Mouse (Mus musculus) large intestine, adult 2 months (tissue): ENCODE measurements at regions not wholly inside any gene's neighbourhood (a gene's known extent, or its start where the extent isn't known, plus 50 kb on each side); places are given as distances from the start of the nearest gene placed in this dataset.

Experiments used
- DNase-seq: peaks from one replicate; pipeline ENCODE4 v3.0.0-alpha.2; 2012; ENCODE audit warnings: low read depth, low spot score
- WGBS: fragments of 180-500 bp; shearing (Covaris S2); methylation state at CpG from one replicate; pipeline ENCODE4 v1.1.7; 2018; 5-methylcytosine and 5-hydroxymethylcytosine counted together

GRCm38 (mm10) chr1:142838663-142839062, 801.8 kb upstream of the B3galt2 start:
- no peak for DNase-seq
- 51% methylated on average over 4 of the region's 4 CpGs for WGBS

- peak; percentile 6 for DNase-seq
- WGBS: 30% methylated on average over 4 of the region's 4 CpGs
These were observed 773.3 kb upstream of the B3galt2 start for GRCm38 (mm10) chr1:142867024-142867700.

DNA sequence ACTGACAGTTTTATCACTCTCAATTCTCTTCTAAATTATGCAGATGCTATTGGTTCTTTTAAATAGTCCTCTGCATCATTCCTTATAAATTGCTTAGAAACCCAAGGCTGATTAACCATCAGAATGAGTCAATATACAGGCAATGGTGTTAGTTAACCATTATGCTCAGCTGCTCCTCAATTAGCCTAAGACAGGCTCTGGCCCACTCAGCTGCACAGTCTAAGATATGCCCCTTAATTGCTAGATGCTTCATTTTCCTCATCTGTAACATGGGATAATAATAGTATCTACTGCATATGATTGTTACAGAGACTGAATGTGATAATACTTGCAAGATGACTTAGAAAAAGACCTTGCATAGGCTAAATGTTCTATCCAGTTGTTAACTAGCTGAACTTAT, 748.6 kb upstream of the B3galt2 start:
- DNase-seq: no peak

GRCm38 (mm10) chr1:142893156-142893555, 747.3 kb upstream of the B3galt2 start:
- DNase-seq: no peak
- WGBS: 82% methylated on average over 2 of the region's 2 CpGs

- no peak for DNase-seq
These were observed 746.3 kb upstream of the B3galt2 start for GRCm38 (mm10) chr1:142894145-142894544.

DNA sequence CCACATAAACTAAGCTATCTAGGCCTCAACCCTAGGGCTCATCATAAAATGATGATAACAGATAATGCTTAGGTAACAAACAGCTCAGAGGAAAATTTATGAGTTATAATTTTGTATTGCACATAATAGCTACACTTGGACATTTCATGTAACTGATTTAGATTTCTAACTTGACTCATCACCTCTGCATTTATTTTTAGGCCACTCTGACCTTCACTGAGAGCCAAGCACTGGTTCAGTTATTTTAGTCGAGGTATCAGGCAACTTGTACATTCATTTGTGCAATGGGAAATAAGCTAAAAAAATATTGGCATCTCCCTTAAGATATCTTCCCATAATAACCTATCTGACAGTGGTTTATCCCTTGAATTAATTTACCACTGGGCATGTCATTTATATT, 745.4 kb upstream of the B3galt2 start:
- no peak for DNase-seq
- 40% methylated on average over 1 of the region's 1 CpGs for WGBS

GRCm38 (mm10) chr1:142909907-142910306, 730.6 kb upstream of the B3galt2 start:
- 77% methylated on average over 4 of the region's 4 CpGs for WGBS
- no peak for DNase-seq

GRCm38 (mm10) chr1:142956686-142957085, 683.8 kb upstream of the B3galt2 start:
- WGBS: 83% methylated on average over 3 of the region's 3 CpGs
- no peak for DNase-seq

GRCm38 (mm10) chr1:142971475-142971874, 669.0 kb upstream of the B3galt2 start:
- no peak for DNase-seq

- no peak for DNase-seq
- WGBS: 67% methylated on average over 2 of the region's 2 CpGs
These were observed 667.1 kb upstream of the B3galt2 start for GRCm38 (mm10) chr1:142973387-142973786.

DNA sequence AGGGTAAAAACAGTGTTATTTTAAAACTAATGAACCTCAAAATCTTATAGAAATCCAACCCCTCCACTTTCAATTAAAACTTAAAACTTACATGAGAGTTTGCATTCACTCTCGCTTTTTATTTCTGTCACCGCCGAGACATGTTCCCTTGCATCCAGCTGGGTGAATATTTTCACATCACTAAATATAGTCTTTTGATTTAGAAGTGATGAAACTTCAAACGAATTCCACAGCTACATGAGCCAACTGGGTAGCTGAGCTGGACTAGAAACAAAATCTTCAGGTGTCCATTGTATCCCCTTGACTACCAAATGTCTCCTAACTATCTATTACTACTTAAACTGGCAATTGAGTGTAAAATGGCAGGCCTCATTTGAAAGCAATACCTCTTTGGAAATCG, 657.5 kb upstream of the B3galt2 start:
- no peak for DNase-seq
- 77% methylated on average over 5 of the region's 5 CpGs for WGBS

DNA sequence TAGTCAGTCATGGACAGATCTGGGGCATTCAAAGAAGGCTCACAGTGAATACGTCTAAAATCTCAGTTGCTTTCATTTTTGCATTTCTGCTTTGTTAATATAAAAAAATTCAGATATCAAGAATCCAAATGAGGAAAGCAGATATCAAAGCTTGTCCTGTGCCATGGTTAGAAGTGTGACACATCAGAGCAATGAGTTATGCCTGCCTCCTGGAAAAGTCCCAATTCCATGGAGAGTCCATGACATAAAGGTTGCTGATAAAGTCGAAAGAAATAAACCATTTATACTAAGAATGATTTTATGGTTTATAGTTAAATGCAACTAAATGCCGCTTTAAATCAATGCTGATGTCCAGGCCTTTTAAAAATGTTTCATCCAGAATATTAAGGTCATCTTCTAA, 656.8 kb upstream of the B3galt2 start:
- DNase-seq: no peak
- 65% methylated on average over 3 of the region's 3 CpGs for WGBS

DNA sequence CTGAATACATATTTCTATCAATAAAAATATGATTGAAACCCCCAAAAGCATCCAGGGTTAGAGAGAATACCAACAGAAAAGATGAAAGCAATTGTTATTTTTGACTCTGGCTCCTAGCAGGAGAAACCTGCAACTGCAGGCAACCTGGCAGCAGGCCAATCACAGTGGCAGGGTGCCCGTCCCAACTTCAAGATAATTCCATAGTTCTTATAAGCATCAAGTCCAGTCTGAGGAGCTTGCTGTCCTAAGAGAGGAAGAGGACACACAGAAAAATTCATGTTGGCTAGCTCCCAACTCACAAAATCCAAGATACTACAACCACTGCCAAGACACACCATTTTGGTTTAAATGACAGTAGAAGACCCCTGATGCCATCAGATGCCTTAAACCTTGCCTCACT, 654.9 kb upstream of the B3galt2 start:
- no peak for DNase-seq
- 24% methylated on average over 1 of the region's 1 CpGs for WGBS

- no peak for DNase-seq
- WGBS: 48% methylated on average over 1 of the region's 1 CpGs
These were observed 640.2 kb upstream of the B3galt2 start for GRCm38 (mm10) chr1:143000216-143000615.

- no peak for DNase-seq
- WGBS: 70% methylated on average over 3 of the region's 3 CpGs
These were observed 639.4 kb upstream of the B3galt2 start for GRCm38 (mm10) chr1:143001112-143001511.

DNA sequence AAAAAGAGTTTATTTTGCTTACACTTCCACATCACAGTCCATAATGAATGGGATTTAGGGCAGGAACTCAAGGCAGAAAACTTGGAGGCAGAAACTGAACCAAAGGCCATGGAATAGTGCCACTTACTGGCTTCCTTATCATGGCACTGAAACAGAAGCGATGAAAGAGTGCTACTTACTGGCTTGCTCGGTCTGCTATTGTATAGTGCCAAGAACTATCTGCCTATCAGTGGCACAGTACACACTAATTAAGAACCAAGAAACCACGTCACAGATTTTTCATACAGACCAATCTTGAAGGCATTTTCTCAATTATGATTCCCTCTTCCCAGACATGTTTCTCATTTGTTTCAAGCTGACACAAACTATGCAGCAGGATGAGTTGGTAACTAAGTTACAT, 634.4 kb upstream of the B3galt2 start:
- 82% methylated on average over 3 of the region's 3 CpGs for WGBS

DNA sequence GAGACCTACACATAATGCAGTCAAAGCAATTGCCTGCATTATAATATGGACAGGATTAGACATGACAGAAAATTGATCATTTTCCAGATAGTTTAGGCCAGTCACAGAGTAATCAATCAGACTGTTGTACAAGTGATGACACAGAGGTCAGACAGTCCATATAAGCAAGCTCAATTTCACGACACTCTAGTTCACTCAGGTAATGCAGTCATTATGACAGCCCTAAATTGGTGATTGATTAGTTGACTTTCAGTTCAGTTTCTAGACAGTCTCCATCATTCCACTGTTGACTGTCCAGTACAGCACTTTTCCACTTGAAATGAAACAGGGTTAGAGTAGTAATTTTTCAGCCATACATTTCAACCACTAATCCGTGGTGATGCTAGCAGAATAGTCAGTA, 620.5 kb upstream of the B3galt2 start:
- DNase-seq: no peak
- WGBS: 74% methylated on average over 2 of the region's 2 CpGs

More for the DNA sequence above, 634.4 kb upstream of the B3galt2 start:
- DNase-seq: no peak

- 67% methylated on average over 2 of the region's 2 CpGs for WGBS
- no peak for DNase-seq
These were observed 587.3 kb upstream of the B3galt2 start for GRCm38 (mm10) chr1:143053161-143053560.

GRCm38 (mm10) chr1:143053599-143053998, 586.9 kb upstream of the B3galt2 start:
- no peak for DNase-seq
- WGBS: 94% methylated on average over 2 of the region's 2 CpGs

DNA sequence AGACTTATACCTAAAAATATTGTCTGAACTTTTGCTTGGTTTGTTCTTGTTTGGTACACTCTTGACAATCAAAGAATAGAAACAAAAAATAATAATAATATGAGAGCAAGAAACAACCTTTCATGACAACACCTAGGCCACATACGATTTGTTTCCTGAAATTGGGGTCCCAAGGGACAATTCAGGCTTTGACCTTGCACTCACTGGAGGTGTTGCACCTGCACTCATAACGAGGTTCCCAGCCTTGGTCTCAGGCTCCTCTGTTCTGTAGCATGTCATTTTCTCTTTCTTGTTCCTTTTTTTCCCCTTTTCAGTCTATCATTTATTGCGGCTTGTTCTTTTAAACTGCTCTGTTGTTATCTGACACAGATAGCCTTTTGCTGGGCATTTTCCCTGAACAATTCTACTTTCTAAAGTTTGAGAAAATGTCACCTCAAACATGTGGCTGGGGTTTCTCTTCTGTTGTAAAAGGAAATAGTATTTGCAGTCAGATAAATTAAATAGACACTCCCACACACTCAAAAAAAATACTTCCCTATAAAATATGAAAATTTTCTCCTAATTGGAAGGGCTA, 585.9 kb upstream of the B3galt2 start:
- no peak for DNase-seq
- 58% methylated on average over 3 of the region's 3 CpGs for WGBS

DNA sequence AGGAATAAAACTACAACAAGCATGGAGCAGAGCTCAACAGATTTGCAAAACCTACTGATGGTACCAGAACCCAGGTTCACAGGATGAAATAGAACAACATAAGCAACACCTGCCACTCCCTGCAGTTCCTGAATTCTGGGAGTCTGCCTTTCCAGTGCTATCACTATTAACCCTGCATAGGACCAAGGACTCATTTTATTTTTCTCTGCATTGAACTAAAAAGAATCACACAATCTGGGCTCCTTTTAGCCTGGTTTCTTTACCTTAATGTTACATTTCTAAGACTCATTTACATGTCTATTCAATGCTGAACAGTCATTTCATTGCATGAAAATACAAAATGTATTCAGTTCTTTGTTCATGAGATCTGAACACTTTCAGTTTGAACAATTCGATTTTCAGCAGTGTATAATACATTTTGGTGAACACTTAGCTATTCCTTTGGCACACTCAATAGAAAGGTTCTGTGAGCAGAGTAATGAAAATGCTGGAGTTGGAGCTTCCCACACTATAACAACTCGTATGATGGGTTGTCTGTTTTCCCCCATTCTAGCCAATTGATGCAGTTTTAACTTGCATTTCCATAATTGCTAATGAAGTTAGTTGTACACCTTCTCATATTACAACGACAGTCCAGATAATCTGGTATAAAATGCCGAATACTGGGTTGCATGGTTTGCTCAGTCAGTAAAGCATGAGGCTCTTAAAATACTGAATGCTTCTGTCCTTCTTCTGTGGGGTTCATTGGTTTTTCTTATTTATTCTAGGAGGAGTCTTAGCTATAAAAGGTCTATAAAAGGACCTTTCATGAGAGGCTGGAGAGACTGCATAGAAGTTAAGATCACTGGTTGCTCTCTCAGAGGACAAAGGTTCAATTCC, 579.5 kb upstream of the B3galt2 start:
- 53% methylated on average over 4 of the region's 4 CpGs for WGBS

More for the DNA sequence above, 579.5 kb upstream of the B3galt2 start:
- DNase-seq: no peak
